Mouse (Mus musculus): Measurements from ENCODE around the gene Cdc26. TPM values are rescaled to one million over a fixed set of nuclear protein-coding genes. Genes with fewer than 3 reads are reported as not detected.
A peak's percentile ranks its signal among the peaks of the same experiment; 100 is the strongest.

Cdc26 gene
- total and polyA plus RNA-seq, 3 experiments, result 80.4 to 81.4 TPM; not detected in 1

GRCm38 (mm10) chr4:62364299-62364698 lies 44.1 kb downstream of the Cdc26 start:
- Histone ChIP-seq H3K27ac (ENCODE audit: control insufficient read depth, low read depth, low read length) (no peak overlapping the region), H3K9me3 (replicated peaks; ENCODE audit: insufficient read depth, low read length) (no peaks in the 10 kb centered on the region), H3K4me1 (ENCODE audit: control insufficient read depth in 1 of 2, insufficient read depth in 2 of 2, low read length in 2 of 2) (peaks cover 8% of the 10 kb centered on the region in 2 experiments)

GRCm38 (mm10) chr4:62362437-62362836 lies 46.0 kb downstream of the Cdc26 start:
- Histone ChIP-seq H3K79me2 (ENCODE audit: control insufficient read depth, insufficient read depth, low read length, poor library complexity) (peaks cover 36% of the 10 kb centered on the region), H3K4me3 (ENCODE audit: control insufficient read depth in 1 of 2, insufficient read depth in 1 of 2, low read depth in 2 of 2, low read length in 2 of 2) (no peak overlapping the region), H3K9ac (ENCODE audit: control insufficient read depth, low read depth, low read length, poor library complexity, severe bottlenecking) (no peak overlapping the region)

More at GRCm38 (mm10) chr4:62364299-62364698, 44.1 kb downstream of the Cdc26 start:
- TF ChIP-seq TBP (IDR thresholded peaks at IDR 0.05; ENCODE audit: low read depth, low read length), result no peak
- no peak for TF ChIP-seq CHD2 (IDR thresholded peaks at IDR 0.05; ENCODE audit: low read length)
- no peak for TF ChIP-seq GATA1 (IDR thresholded peaks at IDR 0.05; ENCODE audit: low read depth, low read length)
- no peak for TF ChIP-seq UBTF (IDR thresholded peaks at IDR 0.05; ENCODE audit: borderline replicate concordance, insufficient read depth, low read depth, low read length)
- H3K4me3 ChIP-seq (ENCODE audit: control insufficient read depth in 1 of 2, insufficient read depth in 1 of 2, low read depth in 2 of 2, low read length in 2 of 2), result no peak overlapping the region
- no peak overlapping the region for H3K9ac ChIP-seq (ENCODE audit: control insufficient read depth, low read depth, low read length, poor library complexity, severe bottlenecking)
- H3K79me2 ChIP-seq (ENCODE audit: control insufficient read depth, insufficient read depth, low read length, poor library complexity), result peaks cover 33% of the 10 kb centered on the region
- H3K36me3 ChIP-seq (ENCODE audit: control insufficient read depth in 1 of 2, insufficient read depth in 2 of 2, low read length in 2 of 2), result peaks cover 0 to 20% of the 10 kb centered on the region in 2 experiments; a peak in 2 of 4 replicates
- H3K27me3 ChIP-seq (ENCODE audit: control insufficient read depth in 1 of 2, insufficient read depth in 2 of 2, low read length in 2 of 2), result no peaks in the 10 kb centered on the region
- DNase-seq (ENCODE audit: low read depth, low spot score), result no peak

GRCm38 (mm10) chr4:62361997-62362396 lies 46.4 kb downstream of the Cdc26 start:
- Histone ChIP-seq H3K36me3 (ENCODE audit: control insufficient read depth in 1 of 2, insufficient read depth in 2 of 2, low read length in 2 of 2) (peaks cover 0 to 29% of the 10 kb centered on the region in 2 experiments; a peak in 2 of 4 replicates), H3K4me3 (ENCODE audit: control insufficient read depth in 1 of 2, insufficient read depth in 1 of 2, low read depth in 2 of 2, low read length in 2 of 2) (peak overlapping the region; percentile 67 to 76; a peak in 3 of 4 replicates), H3K9me3 (replicated peaks; ENCODE audit: insufficient read depth, low read length) (no peaks in the 10 kb centered on the region), H3K9ac (ENCODE audit: control insufficient read depth, low read depth, low read length, poor library complexity, severe bottlenecking) (peak overlapping the region; percentile 86), H3K27ac (ENCODE audit: control insufficient read depth, low read depth, low read length) (no peak overlapping the region), H3K27me3 (ENCODE audit: control insufficient read depth in 1 of 2, insufficient read depth in 2 of 2, low read length in 2 of 2) (no peaks in the 10 kb centered on the region), H3K79me2 (ENCODE audit: control insufficient read depth, insufficient read depth, low read length, poor library complexity) (peaks cover 36% of the 10 kb centered on the region), H3K4me1 (ENCODE audit: control insufficient read depth in 1 of 2, insufficient read depth in 2 of 2, low read length in 2 of 2) (peaks cover 6 to 8% of the 10 kb centered on the region in 2 experiments; a peak in 3 of 4 replicates)
- no peak for DNase-seq (ENCODE audit: low read depth, low spot score)
- no peak for TF ChIP-seq HCFC1 (IDR thresholded peaks at IDR 0.05; ENCODE audit: low read depth, low read length)
- no peak for TF ChIP-seq USF2 (IDR thresholded peaks at IDR 0.05; ENCODE audit: borderline replicate concordance in 1 of 2, insufficient read depth in 1 of 2, low read depth in 1 of 2, low read length in 2 of 2)
- peak; percentile 52; the same call in 1 of the 2 replicates for TF ChIP-seq GATA1 (IDR thresholded peaks at IDR 0.05; ENCODE audit: low read depth, low read length)
- TF ChIP-seq NELFE (IDR thresholded peaks at IDR 0.05; ENCODE audit: low read depth, low read length), result no peak
- no peak for TF ChIP-seq MAZ (IDR thresholded peaks at IDR 0.05; ENCODE audit: low read depth, low read length)
- TF ChIP-seq ZMIZ1 (IDR thresholded peaks at IDR 0.05; ENCODE audit: low read depth, low read length), result no peak
- TF ChIP-seq RCOR1 (IDR thresholded peaks at IDR 0.05; ENCODE audit: low read depth, low read length), result peak; percentile 82
- TF ChIP-seq BHLHE40 (IDR thresholded peaks at IDR 0.05; ENCODE audit: borderline replicate concordance, low read depth, low read length), result no peak

More at GRCm38 (mm10) chr4:62362437-62362836, 46.0 kb downstream of the Cdc26 start:
- Histone ChIP-seq H3K9me3 (replicated peaks; ENCODE audit: insufficient read depth, low read length) (no peaks in the 10 kb centered on the region), H3K27me3 (ENCODE audit: control insufficient read depth in 1 of 2, insufficient read depth in 2 of 2, low read length in 2 of 2) (no peaks in the 10 kb centered on the region), H3K4me1 (ENCODE audit: control insufficient read depth in 1 of 2, insufficient read depth in 2 of 2, low read length in 2 of 2) (peaks cover 6 to 8% of the 10 kb centered on the region in 2 experiments; a peak in 3 of 4 replicates), H3K27ac (ENCODE audit: control insufficient read depth, low read depth, low read length) (no peak overlapping the region), H3K36me3 (ENCODE audit: control insufficient read depth in 1 of 2, insufficient read depth in 2 of 2, low read length in 2 of 2) (peaks cover 0 to 28% of the 10 kb centered on the region in 2 experiments; a peak in 2 of 4 replicates)
- no peak for DNase-seq (ENCODE audit: low read depth, low spot score)
- no peak for TF ChIP-seq POLR2AphosphoS2 (IDR thresholded peaks at IDR 0.05; ENCODE audit: low read length)
- no peak for TF ChIP-seq ZMIZ1 (IDR thresholded peaks at IDR 0.05; ENCODE audit: low read depth, low read length)
- TF ChIP-seq BHLHE40 (IDR thresholded peaks at IDR 0.05; ENCODE audit: borderline replicate concordance, low read depth, low read length), result no peak
- no peak for TF ChIP-seq JUND (IDR thresholded peaks at IDR 0.05; ENCODE audit: low read depth, low read length)
- TF ChIP-seq GABPA (IDR thresholded peaks at IDR 0.05; ENCODE audit: low read depth, low read length), result no peak
- no peak for TF ChIP-seq POLR2AphosphoS5 (IDR thresholded peaks at IDR 0.05; ENCODE audit: borderline replicate concordance, low read depth, low read length)
- no peak for TF ChIP-seq MYC (IDR thresholded peaks at IDR 0.05; ENCODE audit: low read depth, low read length)
- TF ChIP-seq POLR2A (IDR thresholded peaks at IDR 0.05; ENCODE audit: control insufficient read depth in 1 of 2, insufficient read depth in 1 of 2, low read depth in 1 of 2, low read length in 2 of 2, poor library complexity in 1 of 2), result no peak
- TF ChIP-seq EP300 (IDR thresholded peaks at IDR 0.05; ENCODE audit: low read depth in 1 of 2, low read length in 2 of 2), result no peak
- no peak for TF ChIP-seq MAZ (IDR thresholded peaks at IDR 0.05; ENCODE audit: low read depth, low read length)
- TF ChIP-seq TCF12 (IDR thresholded peaks at IDR 0.05; ENCODE audit: low read depth, low read length), result no peak
- no peak for TF ChIP-seq TAL1 (IDR thresholded peaks at IDR 0.05; ENCODE audit: low read length)
- TF ChIP-seq MXI1 (IDR thresholded peaks at IDR 0.05; ENCODE audit: low read depth, low read length), result no peak
